Mouse (Mus musculus) ovary, adult 18-20 months (tissue): ENCODE data around the gene Cdc6.
"Not testable (repeated sequence)": the region's sequence is repeated elsewhere in the genome, so short reads cannot be mapped to it uniquely, and the experiment has no call there.

Source experiments
- DNase-seq: peaks from one replicate; pipeline ENCODE4 v3.0.0; 2022; ENCODE audit warnings: low spot score, mixed read lengths

Gene Cdc6

GRCm38 (mm10) chr11:98931513-98932292, 24.1 kb downstream of the Cdc6 start:
- DNase-seq = no peak

- peak; percentile 3 for DNase-seq
Observed at GRCm38 (mm10) chr11:98932293-98933091, 24.9 kb downstream of the Cdc6 start.

- DNase-seq = peak; percentile 77
Observed at GRCm38 (mm10) chr11:98933151-98933550, 25.6 kb downstream of the Cdc6 start.

GRCm38 (mm10) chr11:98933847-98934246, 26.2 kb downstream of the Cdc6 start:
- not testable (repeated sequence) for DNase-seq

- DNase-seq = no peak
Observed at GRCm38 (mm10) chr11:98934367-98934766, 26.8 kb downstream of the Cdc6 start.

- no peak for DNase-seq
Observed at GRCm38 (mm10) chr11:98935123-98935522, 27.5 kb downstream of the Cdc6 start.

- peak; percentile 48 for DNase-seq
Observed at GRCm38 (mm10) chr11:98936170-98936569, 28.6 kb downstream of the Cdc6 start.

DNA sequence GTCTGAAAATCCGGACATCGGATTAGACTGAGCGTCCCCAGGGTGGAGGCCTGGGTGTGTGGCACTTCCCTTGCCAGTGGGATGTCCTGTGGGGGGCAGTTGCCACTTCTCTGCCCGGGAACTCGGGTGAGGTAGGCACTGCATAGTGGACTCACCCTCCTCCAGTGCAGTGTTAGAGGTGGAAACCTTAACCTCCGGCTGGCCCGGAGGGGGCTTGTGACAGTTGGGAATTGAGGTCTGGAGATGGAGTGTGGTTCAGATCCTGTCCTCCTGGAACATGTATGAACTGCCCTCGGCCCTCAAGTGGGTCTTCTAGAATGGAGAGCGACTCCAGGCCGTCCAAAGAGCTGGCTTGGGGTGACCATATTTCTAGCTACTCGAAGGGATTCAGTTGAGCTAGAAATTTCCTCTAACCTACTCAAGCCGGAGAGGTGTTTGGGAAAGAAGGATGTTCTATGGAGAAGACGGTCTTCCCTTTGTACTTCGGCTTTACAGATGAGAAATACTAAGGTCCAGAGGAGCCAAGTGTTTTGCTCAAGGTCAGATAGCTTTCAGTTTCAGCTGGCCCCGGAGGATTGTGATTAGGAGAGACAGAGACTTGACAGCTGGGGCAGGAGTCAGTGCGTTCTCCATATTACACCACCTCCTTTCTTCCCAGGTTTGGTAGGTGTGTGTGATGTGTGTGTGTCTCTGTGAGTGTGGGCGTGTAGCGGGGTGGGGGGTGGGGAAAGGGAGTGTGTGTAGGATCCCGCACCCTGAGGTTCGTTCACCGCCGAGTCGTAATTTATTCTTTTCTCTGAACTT, 29.2 kb downstream of the Cdc6 start:
- no peak for DNase-seq

GRCm38 (mm10) chr11:98937410-98937913, 29.9 kb downstream of the Cdc6 start:
- peak; percentile 91 for DNase-seq

DNA sequence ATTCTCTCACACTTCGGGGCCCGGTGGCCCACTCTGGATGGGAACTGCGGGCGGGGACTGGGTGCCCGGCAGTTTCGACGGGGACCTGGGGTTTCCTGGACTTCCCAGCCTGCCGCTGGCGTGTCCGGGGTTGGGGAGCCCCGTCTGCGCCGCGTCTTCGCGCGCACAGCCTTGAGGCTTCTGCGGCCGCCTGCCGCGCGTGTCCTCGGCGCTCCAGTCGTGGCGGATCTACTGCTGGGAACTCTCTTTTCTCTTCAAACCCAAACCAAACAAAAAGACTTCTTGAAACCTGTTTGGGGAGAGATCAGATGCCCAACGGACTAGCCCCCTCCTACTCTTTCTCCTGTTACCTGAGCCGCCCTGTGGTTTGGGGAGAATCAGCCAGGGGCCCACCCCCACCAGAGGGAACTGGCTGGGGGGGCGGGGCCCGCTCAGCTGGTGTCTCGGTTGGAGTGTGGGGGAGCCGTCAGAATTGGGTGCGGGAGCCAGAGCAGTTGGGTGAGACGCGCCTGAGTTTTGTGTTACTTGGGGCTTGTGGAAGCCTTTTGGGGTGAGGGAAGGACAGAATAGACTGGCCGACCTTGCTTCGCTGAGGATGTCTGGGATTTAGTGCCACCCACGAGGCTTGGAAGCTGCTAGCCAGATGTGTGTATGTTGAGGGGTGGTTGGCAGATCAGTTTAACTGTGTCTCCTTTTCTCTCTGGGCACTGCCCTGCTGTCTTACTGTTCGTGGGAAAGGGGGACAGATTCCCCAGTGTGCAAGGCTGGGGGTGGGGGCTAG, 30.5 kb downstream of the Cdc6 start:
- no peak for DNase-seq

- no peak for DNase-seq
Observed at GRCm38 (mm10) chr11:98938701-98939083, 31.1 kb downstream of the Cdc6 start.

DNA sequence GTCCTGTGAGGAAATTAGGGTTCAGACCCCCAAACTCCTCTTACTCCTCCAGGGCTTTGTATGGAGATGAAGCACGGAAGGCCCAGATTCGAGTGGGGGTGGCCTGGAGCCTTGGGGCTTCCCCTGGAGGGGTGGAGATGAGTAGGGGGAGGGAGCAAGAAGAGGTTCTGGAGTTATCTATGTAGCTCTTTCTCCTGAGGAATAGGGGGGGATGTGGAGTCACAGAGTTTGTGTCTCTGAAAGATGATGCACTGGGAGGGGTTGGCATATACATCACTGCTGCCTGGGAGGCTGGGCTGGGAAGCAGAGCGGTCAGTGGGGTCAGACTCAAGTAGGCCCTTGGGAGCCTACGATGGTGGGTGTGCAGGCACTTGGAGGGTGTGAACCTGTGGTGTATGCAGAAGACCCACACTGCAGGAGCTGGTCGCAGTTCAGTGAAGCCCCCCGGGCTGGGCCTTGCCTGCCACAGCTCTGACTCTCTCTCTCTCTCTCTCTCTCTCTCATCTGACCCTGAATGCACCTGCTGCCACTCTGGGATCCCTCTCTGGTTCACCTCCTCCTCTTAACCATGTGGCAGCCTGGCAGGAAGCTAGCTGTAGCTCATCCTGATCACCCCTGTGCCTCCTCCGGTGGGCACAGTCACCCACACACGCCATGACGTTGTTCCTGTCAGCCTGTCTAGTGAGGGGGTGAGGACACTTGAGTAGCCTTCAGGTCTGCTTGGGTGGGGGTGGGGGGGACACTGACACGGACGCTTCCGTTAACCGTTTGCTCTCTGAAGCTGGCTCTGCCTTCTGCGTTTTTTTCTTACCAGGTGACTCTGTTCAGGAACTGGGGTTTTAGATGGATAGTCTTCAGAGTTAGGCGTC, 31.7 kb downstream of the Cdc6 start:
- no peak for DNase-seq

DNA sequence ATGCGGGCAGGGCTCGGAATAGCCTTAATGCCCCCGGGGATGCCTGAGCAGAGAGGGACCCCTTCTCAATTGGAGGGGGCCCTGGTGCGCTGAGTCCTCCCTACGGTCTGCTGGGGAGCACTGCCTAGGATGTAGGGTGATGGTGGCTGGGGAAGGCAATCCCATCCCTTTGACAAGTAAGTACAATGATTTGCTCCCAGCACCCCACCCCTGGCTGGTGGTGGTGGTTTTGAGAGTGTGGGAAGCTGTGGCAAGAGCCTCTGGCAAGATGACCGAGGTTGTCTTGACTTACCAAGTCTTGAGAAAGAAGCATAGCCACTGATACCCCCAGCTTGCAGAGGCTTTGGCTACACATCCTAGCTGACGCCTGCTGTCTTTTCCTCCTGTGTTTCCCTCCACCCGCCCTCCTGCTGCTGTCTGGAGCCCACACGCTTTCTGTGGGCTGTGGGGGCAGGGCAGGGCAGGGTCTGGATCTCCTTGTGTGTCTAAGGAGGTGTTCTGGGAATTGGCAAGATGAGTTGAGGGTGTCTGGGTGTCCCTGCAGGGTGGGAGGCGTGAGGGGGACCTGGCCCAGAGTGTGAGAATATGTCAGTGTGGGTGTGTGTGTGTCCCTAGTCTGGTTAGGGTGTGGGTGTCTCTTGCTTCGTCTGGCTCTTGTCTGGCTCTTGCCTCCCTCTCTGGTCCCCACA, 32.5 kb downstream of the Cdc6 start:
- DNase-seq = no peak

GRCm38 (mm10) chr11:98940776-98941175, 33.2 kb downstream of the Cdc6 start:
- DNase-seq = no peak

GRCm38 (mm10) chr11:98941341-98941825, 33.8 kb downstream of the Cdc6 start:
- DNase-seq = no peak

DNA sequence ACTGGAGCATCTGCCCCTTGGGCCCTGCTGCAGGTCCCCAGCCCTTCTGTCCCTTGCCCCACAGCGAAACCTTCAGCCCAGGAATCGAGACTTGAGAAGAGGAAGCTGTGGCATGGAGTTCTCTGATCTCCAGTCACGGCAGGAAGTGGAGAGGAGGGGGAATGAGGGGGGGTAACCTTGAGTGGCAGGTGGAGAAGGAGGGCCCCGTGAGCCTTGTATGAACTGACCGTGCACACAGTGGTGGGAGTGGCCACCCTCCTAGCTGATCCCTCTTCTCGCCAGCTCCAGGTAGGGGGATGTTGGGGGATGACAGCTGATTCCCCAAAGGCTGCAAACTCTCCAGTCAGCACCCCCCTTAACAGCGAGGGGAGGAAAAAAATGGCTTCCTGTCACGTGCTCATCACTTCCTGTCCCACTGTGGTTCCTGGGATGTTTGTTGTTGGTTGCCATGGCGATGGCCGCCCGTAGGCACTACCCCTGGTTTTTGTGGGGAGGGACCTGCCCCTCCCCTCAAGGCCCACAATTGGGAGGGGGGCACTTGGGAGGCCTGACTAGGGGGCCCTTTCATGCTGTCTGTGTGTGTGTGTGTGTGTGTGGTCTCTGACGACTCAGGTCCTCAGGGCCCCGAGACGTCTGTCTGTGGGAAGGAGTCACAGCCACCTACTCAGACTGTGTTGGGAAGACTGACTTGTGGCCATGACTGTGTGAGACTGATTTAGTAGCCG, 34.4 kb downstream of the Cdc6 start:
- no peak for DNase-seq

- DNase-seq = no peak
Observed at GRCm38 (mm10) chr11:98942555-98942922, 34.9 kb downstream of the Cdc6 start.

DNA sequence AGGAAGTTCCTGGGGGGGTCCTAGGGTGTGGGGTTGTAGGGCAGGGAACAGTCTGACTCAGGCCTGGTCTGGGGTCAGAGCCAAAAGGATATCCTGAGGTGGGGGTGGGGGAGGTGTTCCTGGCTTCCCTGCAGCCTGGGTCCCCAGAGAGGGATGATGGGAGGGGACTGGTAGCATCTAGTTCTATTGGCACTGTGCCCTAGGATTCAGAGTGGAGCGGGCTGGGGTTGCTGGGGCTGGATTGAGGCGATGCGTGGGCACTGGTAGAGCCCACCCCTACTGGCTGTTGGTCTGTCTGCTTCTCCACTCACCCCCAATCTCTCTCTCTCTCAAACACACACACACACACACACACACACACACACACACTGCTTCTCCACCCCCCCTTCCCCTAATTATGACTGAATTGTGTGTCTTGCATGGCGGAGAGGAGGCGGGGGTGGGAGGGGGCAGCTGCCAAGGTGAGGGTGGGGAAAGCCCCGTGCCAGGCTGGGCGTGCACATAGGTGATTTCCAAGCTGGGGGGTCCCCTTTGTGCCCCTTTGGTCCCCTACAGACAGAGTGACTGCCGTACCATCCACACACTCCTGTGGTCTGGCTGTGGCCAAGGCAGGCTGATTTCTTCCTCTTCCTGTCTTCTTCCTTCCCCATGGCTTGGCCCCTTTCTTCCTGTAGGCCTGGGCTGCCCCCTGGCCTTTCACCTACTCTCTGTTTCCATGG, 35.5 kb downstream of the Cdc6 start:
- DNase-seq = no peak
